Mouse (Mus musculus): ENCODE measurements at regions not wholly inside any gene's neighbourhood (a gene's known extent, or its start where the extent isn't known, plus 50 kb on each side); places are given as distances from the start of the nearest gene placed in this dataset.

- no peaks in the 10 kb centered on the region for H3K9me3 ChIP-seq
- H3K4me1 ChIP-seq, result 0 out of 2 replicates have a peak, but pooled peaks cover 2% of the 10 kb centered on the region
- ATAC-seq (ENCODE audit: insufficient number of reproducible peaks, low FRiP score, low TSS enrichment, low read depth), result no peak
- H3K4me2 ChIP-seq, result no peak overlapping the region
- H3K27ac ChIP-seq, result no peak overlapping the region
- H3K9ac ChIP-seq, result no peak overlapping the region
- 34% methylated on average over 6 of the region's 6 CpGs for WGBS
- H3K27me3 ChIP-seq, result no peaks in the 10 kb centered on the region
- H3K36me3 ChIP-seq, result no peaks in the 10 kb centered on the region
- no peak overlapping the region for H3K4me3 ChIP-seq
Observed at GRCm38 (mm10) chr7:75360874-75361273, 51.8 kb upstream of the Sv2b start.

- H3K4me1 ChIP-seq, result 0 out of 2 replicates have a peak, but pooled peaks cover 2% of the 10 kb centered on the region
- no peak for ATAC-seq (ENCODE audit: insufficient number of reproducible peaks, low FRiP score, low TSS enrichment, low read depth)
- 65% methylated on average over 6 of the region's 6 CpGs for WGBS
- H3K4me3 ChIP-seq, result no peak overlapping the region
- H3K9ac ChIP-seq, result no peak overlapping the region
- H3K27me3 ChIP-seq, result no peaks in the 10 kb centered on the region
- no peaks in the 10 kb centered on the region for H3K36me3 ChIP-seq
- H3K9me3 ChIP-seq, result no peaks in the 10 kb centered on the region
- H3K27ac ChIP-seq, result no peak overlapping the region
- H3K4me2 ChIP-seq, result no peak overlapping the region
Observed at GRCm38 (mm10) chr7:75362541-75362940, 53.5 kb upstream of the Sv2b start.

- no peak for ATAC-seq (ENCODE audit: insufficient number of reproducible peaks, low FRiP score, low TSS enrichment, low read depth)
- no peak overlapping the region for H3K4me3 ChIP-seq
- H3K9ac ChIP-seq, result no peak overlapping the region
- no peaks in the 10 kb centered on the region for H3K36me3 ChIP-seq
- peaks cover under 1% of the 10 kb centered on the region; the same call in 1 of the 2 replicates for H3K4me1 ChIP-seq
- WGBS, result 71% methylated on average over 3 of the region's 3 CpGs
- H3K27me3 ChIP-seq, result no peaks in the 10 kb centered on the region
- H3K27ac ChIP-seq, result no peak overlapping the region
- H3K9me3 ChIP-seq, result no peaks in the 10 kb centered on the region
- H3K4me2 ChIP-seq, result no peak overlapping the region
Observed at GRCm38 (mm10) chr7:75365480-75365879, 56.4 kb upstream of the Sv2b start.

GRCm38 (mm10) chr7:75366285-75366882 lies 57.3 kb upstream of the Sv2b start:
- Histone ChIP-seq H3K27ac (no peak overlapping the region), H3K4me3 (no peak overlapping the region), H3K36me3 (no peaks in the 10 kb centered on the region), H3K4me2 (no peak overlapping the region), H3K27me3 (no peaks in the 10 kb centered on the region), H3K9ac (no peak overlapping the region), H3K9me3 (no peaks in the 10 kb centered on the region), H3K4me1 (peaks cover 2% of the 10 kb centered on the region; the same call in 1 of the 2 replicates)
- ATAC-seq (ENCODE audit: insufficient number of reproducible peaks, low FRiP score, low TSS enrichment, low read depth), result no peak
- 7% methylated on average over 8 of the region's 8 CpGs for WGBS

DNA sequence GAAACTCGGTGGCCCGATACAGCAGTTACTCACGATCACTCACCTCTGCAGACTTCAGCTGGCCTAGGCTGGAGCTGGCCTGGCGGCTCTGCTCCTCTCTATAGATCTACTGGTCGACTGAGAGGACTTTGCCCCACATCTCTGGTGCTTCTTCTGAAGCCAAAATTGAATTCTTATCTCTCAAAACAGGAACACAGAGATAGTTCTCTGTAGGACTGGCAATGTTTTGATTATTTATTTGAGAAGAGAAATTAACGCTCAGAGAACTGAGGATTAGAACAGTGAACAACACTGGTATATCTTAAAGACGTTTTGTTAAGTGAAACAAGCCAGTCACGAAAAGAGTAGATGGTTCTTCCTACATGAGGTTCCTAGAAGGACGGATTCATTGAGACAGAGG lies 59.3 kb upstream of the Sv2b start:
- Histone ChIP-seq H3K36me3 (no peaks in the 10 kb centered on the region), H3K4me2 (no peak overlapping the region), H3K9me3 (no peaks in the 10 kb centered on the region), H3K4me3 (no peak overlapping the region), H3K27me3 (no peaks in the 10 kb centered on the region), H3K27ac (no peak overlapping the region), H3K4me1 (peaks cover 5% of the 10 kb centered on the region; the same call in 1 of the 2 replicates), H3K9ac (no peak overlapping the region)
- WGBS, result 81% methylated on average over 9 of the region's 9 CpGs
- no peak for ATAC-seq (ENCODE audit: insufficient number of reproducible peaks, low FRiP score, low TSS enrichment, low read depth)

DNA sequence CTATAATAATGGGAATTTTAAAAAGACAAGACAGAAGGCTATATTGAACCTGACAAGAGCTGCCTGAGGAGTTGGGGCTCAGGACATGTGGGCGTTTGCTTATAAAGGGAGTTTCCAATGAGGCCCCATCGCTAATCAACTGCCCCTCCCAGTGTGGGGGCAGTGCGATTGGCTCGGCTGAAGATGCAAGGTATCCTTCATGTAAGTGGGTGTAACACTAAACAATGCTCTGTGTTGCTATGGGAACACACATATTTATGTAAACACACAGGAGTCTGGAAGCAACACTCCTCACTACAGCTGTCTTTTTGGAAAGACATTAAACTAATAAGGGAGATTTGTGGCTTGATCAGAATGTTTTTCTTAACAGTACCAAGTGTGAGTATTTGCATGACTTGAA lies 60.3 kb upstream of the Sv2b start:
- Histone ChIP-seq H3K4me1 (peaks cover 5% of the 10 kb centered on the region; the same call in 1 of the 2 replicates), H3K4me3 (no peak overlapping the region), H3K9me3 (no peaks in the 10 kb centered on the region), H3K27me3 (no peaks in the 10 kb centered on the region), H3K9ac (no peak overlapping the region), H3K27ac (no peak overlapping the region), H3K4me2 (no peak overlapping the region), H3K36me3 (no peaks in the 10 kb centered on the region)
- ATAC-seq (ENCODE audit: insufficient number of reproducible peaks, low FRiP score, low TSS enrichment, low read depth), result no peak
- 50% methylated on average over 4 of the region's 4 CpGs for WGBS

- no peaks in the 10 kb centered on the region for H3K27me3 ChIP-seq
- H3K27ac ChIP-seq, result no peak overlapping the region
- no peaks in the 10 kb centered on the region for H3K9me3 ChIP-seq
- WGBS, result 43% methylated on average over 12 of the region's 12 CpGs
- H3K4me3 ChIP-seq, result no peak overlapping the region
- no peaks in the 10 kb centered on the region for H3K36me3 ChIP-seq
- ATAC-seq (ENCODE audit: insufficient number of reproducible peaks, low FRiP score, low TSS enrichment, low read depth), result peak; percentile 79; the same call in 1 of the 2 replicates
- peaks cover 5% of the 10 kb centered on the region; the same call in 1 of the 2 replicates for H3K4me1 ChIP-seq
- H3K9ac ChIP-seq, result no peak overlapping the region
- no peak overlapping the region for H3K4me2 ChIP-seq
Observed at GRCm38 (mm10) chr7:75370595-75371519, 61.8 kb upstream of the Sv2b start.

GRCm38 (mm10) chr7:75371520-75371876 lies 62.4 kb upstream of the Sv2b start:
- H3K4me3 ChIP-seq, result no peak overlapping the region
- H3K9ac ChIP-seq, result no peak overlapping the region
- peaks cover 5% of the 10 kb centered on the region; the same call in 1 of the 2 replicates for H3K4me1 ChIP-seq
- H3K27ac ChIP-seq, result no peak overlapping the region
- no peaks in the 10 kb centered on the region for H3K36me3 ChIP-seq
- no peak overlapping the region for H3K4me2 ChIP-seq
- no peaks in the 10 kb centered on the region for H3K9me3 ChIP-seq
- no peaks in the 10 kb centered on the region for H3K27me3 ChIP-seq
- no peak for ATAC-seq (ENCODE audit: insufficient number of reproducible peaks, low FRiP score, low TSS enrichment, low read depth)

DNA sequence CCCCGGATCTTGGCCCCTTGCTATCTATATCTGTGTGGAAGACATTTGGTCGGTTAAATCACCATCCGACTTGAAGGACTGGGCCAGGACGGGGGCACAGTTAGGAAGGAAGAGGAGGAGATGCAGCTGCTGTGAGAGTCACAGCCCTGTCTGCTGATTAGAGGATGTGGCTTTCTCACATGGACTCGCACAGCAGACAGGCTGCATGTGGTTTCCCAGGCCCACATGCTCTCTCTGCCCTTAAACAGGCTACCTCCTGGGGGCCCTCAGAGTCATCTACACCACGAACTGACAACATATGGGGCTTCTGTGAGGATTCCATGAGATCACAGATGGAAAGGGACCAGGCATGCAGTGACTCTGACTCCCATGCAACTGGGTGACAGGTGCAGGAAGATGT lies 62.9 kb upstream of the Sv2b start:
- Histone ChIP-seq H3K4me3 (no peak overlapping the region), H3K27ac (no peak overlapping the region), H3K9ac (no peak overlapping the region), H3K27me3 (no peaks in the 10 kb centered on the region), H3K9me3 (no peaks in the 10 kb centered on the region), H3K36me3 (no peaks in the 10 kb centered on the region), H3K4me2 (no peak overlapping the region), H3K4me1 (peaks cover 5% of the 10 kb centered on the region; the same call in 1 of the 2 replicates)
- ATAC-seq (ENCODE audit: insufficient number of reproducible peaks, low FRiP score, low TSS enrichment, low read depth), result no peak
- 46% methylated on average over 6 of the region's 6 CpGs for WGBS

GRCm38 (mm10) chr7:75372892-75373444 lies 63.9 kb upstream of the Sv2b start:
- Histone ChIP-seq H3K36me3 (no peaks in the 10 kb centered on the region), H3K9ac (no peak overlapping the region), H3K4me2 (no peak overlapping the region), H3K4me1 (peaks cover 5% of the 10 kb centered on the region; the same call in 1 of the 2 replicates), H3K4me3 (no peak overlapping the region), H3K27ac (no peak overlapping the region), H3K27me3 (no peaks in the 10 kb centered on the region), H3K9me3 (no peaks in the 10 kb centered on the region)
- 50% methylated on average over 10 of the region's 10 CpGs for WGBS
- no peak for ATAC-seq (ENCODE audit: insufficient number of reproducible peaks, low FRiP score, low TSS enrichment, low read depth)

DNA sequence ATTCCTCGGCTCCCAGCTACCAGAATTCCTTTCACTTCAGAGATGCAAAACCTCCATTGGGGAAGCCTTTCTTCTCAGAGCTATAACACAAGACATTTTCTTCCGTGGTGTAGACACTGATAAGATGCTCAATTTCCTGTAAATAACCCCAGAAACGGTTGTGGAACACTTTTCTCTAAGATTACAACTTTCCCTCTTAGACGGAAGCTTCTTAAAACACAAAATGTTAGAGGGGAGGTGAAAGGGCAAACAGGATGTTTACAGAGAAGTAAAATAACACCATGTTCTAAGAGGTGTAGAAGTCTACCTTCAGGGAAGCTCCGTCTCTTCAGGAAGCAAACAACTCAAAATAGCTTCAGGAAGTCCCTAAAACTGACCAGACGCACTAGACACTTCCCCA lies 65.4 kb upstream of the Sv2b start:
- ATAC-seq (ENCODE audit: insufficient number of reproducible peaks, low FRiP score, low TSS enrichment, low read depth), result no peak
- H3K4me2 ChIP-seq, result no peak overlapping the region
- H3K27ac ChIP-seq, result no peak overlapping the region
- H3K4me3 ChIP-seq, result no peak overlapping the region
- H3K36me3 ChIP-seq, result no peaks in the 10 kb centered on the region
- 72% methylated on average over 6 of the region's 6 CpGs for WGBS
- no peak overlapping the region for H3K9ac ChIP-seq
- H3K9me3 ChIP-seq, result no peaks in the 10 kb centered on the region
- peaks cover 5% of the 10 kb centered on the region; the same call in 1 of the 2 replicates for H3K4me1 ChIP-seq
- H3K27me3 ChIP-seq, result no peaks in the 10 kb centered on the region

DNA sequence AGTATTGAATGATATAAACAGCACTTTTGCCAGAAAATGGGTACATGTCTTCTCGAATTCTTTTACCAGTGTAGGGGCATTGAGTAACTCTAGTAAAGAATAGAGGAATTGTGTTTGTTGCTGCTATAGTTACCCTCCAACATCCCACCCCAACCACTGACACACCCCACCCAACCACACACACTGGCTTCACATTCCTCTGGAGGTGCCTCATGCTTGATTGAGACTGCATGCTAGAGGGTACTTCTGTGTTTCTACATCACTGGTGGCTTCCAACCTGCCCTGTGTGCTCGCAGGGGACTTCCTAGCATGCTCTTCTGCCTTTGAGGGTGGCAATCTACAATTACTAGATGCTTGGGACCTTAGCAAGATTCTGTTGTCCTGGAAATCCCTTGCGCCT lies 70.5 kb upstream of the Sv2b start:
- Histone ChIP-seq H3K4me1 (peaks cover 2% of the 10 kb centered on the region; the same call in 1 of the 2 replicates), H3K4me2 (no peak overlapping the region), H3K27me3 (no peaks in the 10 kb centered on the region), H3K9ac (no peak overlapping the region), H3K4me3 (no peak overlapping the region), H3K36me3 (no peaks in the 10 kb centered on the region), H3K27ac (no peak overlapping the region), H3K9me3 (no peaks in the 10 kb centered on the region)
- WGBS, result 79% methylated on average over 3 of the region's 3 CpGs
- no peak for ATAC-seq (ENCODE audit: insufficient number of reproducible peaks, low FRiP score, low TSS enrichment, low read depth)

Data from limb, embryonic 15.5 days (tissue).